In the genomic region with DNA sequence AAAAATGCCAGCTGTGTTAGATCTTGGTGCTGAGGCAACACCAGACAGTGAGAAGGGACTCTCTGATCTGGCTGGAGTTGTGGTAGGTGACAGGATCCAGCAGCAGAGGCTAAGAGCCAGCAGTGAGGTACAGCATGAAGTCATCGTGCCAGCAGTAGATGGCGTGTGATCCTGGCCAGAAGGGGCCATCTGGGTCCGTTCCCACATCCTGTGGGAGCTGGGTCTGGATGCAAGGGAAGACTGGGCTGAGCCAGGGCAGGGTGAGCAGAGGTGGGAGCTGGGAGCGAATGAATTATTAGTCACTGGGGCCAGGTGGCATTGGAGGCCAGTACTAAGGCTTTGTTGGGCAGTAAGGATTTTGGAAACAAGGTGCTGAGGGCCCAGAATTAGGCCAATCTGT, we compare ENCODE assay signal across 16 mouse cellular contexts. TPM values are rescaled to one million over a fixed set of nuclear protein-coding genes. Genes with fewer than 3 reads are reported as not detected.
DNase-seq lines count a peak whose midpoint lies in the region; ATAC-seq and TF ChIP-seq lines count a peak whose summit lies in the region.
"Had no signal": no experiment of that assay in that cellular context is flagged by ENCODE, and none has a peak within 500 bp of the region (broad histone marks: within the 10 kb centered on the region; RNA-seq: fewer than 3 reads in every experiment).

No protein-coding gene starts in this region.

- TF ChIP-seq CTCF in midbrain, postnatal 0 days (IDR thresholded peaks at IDR 0.05) = no peak

- H3K4me1 ChIP-seq in midbrain, postnatal 0 days (ENCODE audit: insufficient read depth, low read length) = no peaks in the 10 kb centered on the region
- H3K4me1 ChIP-seq in midbrain, embryonic 10.5 days = no peaks in the 10 kb centered on the region
- H3K4me1 ChIP-seq: midbrain, embryonic 12.5 days had no signal

- 0 out of 2 replicates have a peak overlapping the region, but pooled peaks have one; percentile 19 for H3K9ac ChIP-seq in midbrain, postnatal 0 days (replicated peaks; ENCODE audit: low read length, poor library complexity, severe bottlenecking)
- H3K9ac ChIP-seq: embryonic facial prominence, embryonic 13.5 days; heart, embryonic 13.5 days; hindbrain, embryonic 13.5 days; liver, embryonic 12.5 days; lung, embryonic 14.5 days; midbrain, embryonic 12.5 days had no signal

- DNase-seq in cerebellum, adult 11-12 months = peak; percentile 55
- no peak for DNase-seq in cerebellum, postnatal 4 days (ENCODE audit: low spot score in 2 of 2)
- no peak for DNase-seq in midbrain, postnatal 0 days (ENCODE audit: low spot score)
- DNase-seq in midbrain, embryonic 10.5 days (ENCODE audit: low spot score) = no peak
- peak; percentile 59 for DNase-seq in cerebellum, adult 9-11 months
- no peak for DNase-seq in gastrocnemius, postnatal 14 days
- no peak for DNase-seq in lung, postnatal 36 days
- DNase-seq: lung, embryonic 14.5 days had no signal

- H3K4me2 ChIP-seq in midbrain, postnatal 0 days (ENCODE audit: low read depth, low read length, poor library complexity, severe bottlenecking) = no peak overlapping the region
- peak overlapping the region; percentile 12 for H3K4me2 ChIP-seq in myocyte (ENCODE audit: low read depth)
- H3K4me2 ChIP-seq: embryonic facial prominence, embryonic 13.5 days; heart, embryonic 13.5 days; hindbrain, embryonic 13.5 days; liver, embryonic 12.5 days; lung, embryonic 14.5 days; midbrain, embryonic 12.5 days had no signal

- H3K27ac ChIP-seq in midbrain, postnatal 0 days (ENCODE audit: low read depth, low read length) = no peak overlapping the region
- H3K27ac ChIP-seq in midbrain, embryonic 10.5 days (replicated peaks) = no peak overlapping the region
- H3K27ac ChIP-seq: embryonic facial prominence, embryonic 13.5 days; heart, embryonic 13.5 days; hindbrain, embryonic 13.5 days; layer of hippocampus, adult 2 months; liver, embryonic 12.5 days; macrophage; midbrain, embryonic 12.5 days had no signal

- H3K27me3 ChIP-seq in midbrain, postnatal 0 days (ENCODE audit: insufficient read depth, low read length) = no peaks in the 10 kb centered on the region
- H3K27me3 ChIP-seq in midbrain, embryonic 10.5 days (ENCODE audit: low read depth, poor library complexity, severe bottlenecking) = no peaks in the 10 kb centered on the region
- H3K27me3 ChIP-seq in myocyte (ENCODE audit: control insufficient read depth, insufficient read depth, insufficient read length) = no peaks in the 10 kb centered on the region
- H3K27me3 ChIP-seq: embryonic facial prominence, embryonic 13.5 days; heart, embryonic 13.5 days; hindbrain, embryonic 13.5 days; liver, embryonic 12.5 days; midbrain, embryonic 12.5 days had no signal

- H3ac ChIP-seq in myocyte (ENCODE audit: control insufficient read depth, insufficient read length) = no peak overlapping the region

- H3K36me3 ChIP-seq in midbrain, postnatal 0 days (ENCODE audit: insufficient read depth, low read length) = peaks cover 4% of the 10 kb centered on the region; the same call in 1 of the 2 replicates
- H3K36me3 ChIP-seq in midbrain, embryonic 10.5 days = peaks cover 85% of the 10 kb centered on the region
- H3K36me3 ChIP-seq in myocyte (ENCODE audit: control insufficient read depth, insufficient read depth) = peaks cover 20% of the 10 kb centered on the region

- ATAC-seq in midbrain, postnatal 0 days (ENCODE audit: low FRiP score) = no peak
- ATAC-seq: liver, embryonic 12.5 days had no signal

- peaks cover 4% of the 10 kb centered on the region for H3K79me2 ChIP-seq in myocyte (ENCODE audit: control insufficient read depth, insufficient read depth)

- H3K4me3 ChIP-seq in midbrain, postnatal 0 days (ENCODE audit: low read depth, low read length) = no peak overlapping the region
- H3K4me3 ChIP-seq in midbrain, embryonic 10.5 days = no peak overlapping the region
- H3K4me3 ChIP-seq in myocyte = no peak overlapping the region
- H3K4me3 ChIP-seq: embryonic facial prominence, embryonic 13.5 days; heart, embryonic 13.5 days; hindbrain, embryonic 13.5 days; layer of hippocampus, adult 2 months; liver, embryonic 12.5 days; midbrain, embryonic 12.5 days had no signal

- no peaks in the 10 kb centered on the region for H3K9me3 ChIP-seq in midbrain, postnatal 0 days (ENCODE audit: low read length)
- no peaks in the 10 kb centered on the region for H3K9me3 ChIP-seq in midbrain, embryonic 10.5 days (replicated peaks)
- H3K9me3 ChIP-seq: embryonic facial prominence, embryonic 13.5 days; heart, embryonic 13.5 days; hindbrain, embryonic 13.5 days; liver, embryonic 12.5 days; midbrain, embryonic 12.5 days had no signal

- 83% methylated on average over 4 of the region's 4 CpGs for WGBS in midbrain, postnatal 0 days
- 91% methylated on average over 4 of the region's 4 CpGs for WGBS in midbrain, embryonic 10.5 days

- no peak for TF ChIP-seq POLR2A in myocyte (IDR thresholded peaks at IDR 0.05; ENCODE audit: insufficient read length, low read depth)

- intact Hi-C loops in gastrocnemius, postnatal 14 days (cut with DNase I; ENCODE audit: low total_unique reads) = no loop called here

TF ChIP-seq in myocyte, 11 proteins besides CTCF, POLR2A, EP300 and RAD21:
- no peak for TF ChIP-seq E2F4 (IDR thresholded peaks at IDR 0.05; ENCODE audit: insufficient read depth)
TF ChIP-seq in myocyte: peak in this region for 0.

RNA-seq across cellular contexts. Expression of a gene that starts 30.9 kb away (rescaled TPM):
- total RNA-seq in midbrain, postnatal 0 days (2014; rRNA removed) = 3.2 and 3.3 TPM in 2 replicates
- polyA plus RNA-seq in midbrain, postnatal 0 days (2015; fragmentation: Nextera tagmentation; extraction: Ambion mirVana) = 8.9 and 10.0 TPM in 2 replicates
- polyA plus RNA-seq in midbrain, embryonic 10.5 days (2016; fragmentation: Nextera tagmentation; extraction: Ambion mirVana) = 3.1 and 3.4 TPM in 2 replicates
- 4.1 TPM for polyA plus RNA-seq in myocyte (2012; fragmentation: generic; extraction: Trizol)
- 1 to 10 TPM; 1.4 to 2.1 TPM for total RNA-seq in gastrocnemius, postnatal 14 days (2021)

RNA-seq across cellular contexts. Expression of a gene that starts 31.3 kb away (rescaled TPM):
- total RNA-seq in midbrain, postnatal 0 days (2014; rRNA removed) = 268 and 307 TPM in 2 replicates
- polyA plus RNA-seq in midbrain, postnatal 0 days (2015; fragmentation: Nextera tagmentation; extraction: Ambion mirVana) = 132 and 145 TPM in 2 replicates
- polyA plus RNA-seq in midbrain, embryonic 10.5 days (2016; fragmentation: Nextera tagmentation; extraction: Ambion mirVana) = 64.7 and 70.3 TPM in 2 replicates
- polyA plus RNA-seq in myocyte (2012; fragmentation: generic; extraction: Trizol) = 167 TPM
- total RNA-seq in gastrocnemius, postnatal 14 days (2021) = 10 to 100 TPM; 61.1 to 65.0 TPM

Comparison
In these comparisons a context has a peak if more than half of its experiments do, and no peak if none do; other contexts are left out.
1. DNase-seq: peak in cerebellum, adult 11-12 months (single experiment) and cerebellum, adult 9-11 months (single experiment); none in cerebellum, postnatal 4 days (0 of 2), midbrain, postnatal 0 days (single experiment), midbrain, embryonic 10.5 days (single experiment), gastrocnemius, postnatal 14 days (single experiment) and lung, postnatal 36 days (single experiment).